Mouse (Mus musculus) E14TG2a.4 (cell line): ENCODE results near the gene Sgtb.

Experiments used
- CTCF ChIP-seq: conservative IDR thresholded peaks from 2 replicates; pipeline ENCODE4 v1.5.1; 2014; ENCODE audit warnings: low read length
- NANOG ChIP-seq: IDR thresholded peaks from 2 replicates; pipeline ENCODE4 v1.6.1; 2014; ENCODE audit warnings: borderline replicate concordance, low read length, mixed read lengths
- POU5F1 ChIP-seq: IDR thresholded peaks from 2 replicates; pipeline ENCODE4 v1.6.1; 2014; ENCODE audit warnings: low read length, borderline replicate concordance

DNA sequence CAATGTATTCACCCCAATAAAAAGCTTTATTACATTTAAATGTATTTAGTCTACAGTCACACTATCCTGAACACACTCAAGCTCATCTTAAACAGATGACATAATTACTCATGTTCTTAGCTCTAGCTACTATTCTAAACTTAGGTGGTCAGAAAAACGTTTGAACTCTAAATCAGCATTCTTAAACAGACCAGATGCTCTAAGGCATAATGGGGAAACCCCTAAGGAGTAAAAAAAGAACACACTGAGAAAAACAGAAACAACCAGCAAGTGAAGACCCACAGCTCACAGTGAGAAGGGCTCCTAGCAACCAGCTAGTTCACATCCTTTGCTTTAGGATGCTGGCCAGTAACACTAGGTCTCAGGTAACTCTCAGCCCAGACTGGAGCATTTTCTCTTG lies 17.8 kb upstream of the Sgtb start:
- no peak for TF ChIP-seq CTCF
- TF ChIP-seq POU5F1: no peak
- no peak for TF ChIP-seq NANOG
